Mouse (Mus musculus) heart, postnatal 0 days (tissue): Measurements from ENCODE around the gene Dgat2.

Source experiments
- CTCF ChIP-seq: IDR thresholded peaks from 2 replicates; pipeline ENCODE4 v1.5.1; 2016; ENCODE audit warnings: antibody characterized with exemption, control low read depth, low read depth
- EP300 ChIP-seq: IDR thresholded peaks from 2 replicates; pipeline ENCODE4 v1.6.1; 2016; ENCODE audit warnings: antibody characterized with exemption, low read depth

DNA sequence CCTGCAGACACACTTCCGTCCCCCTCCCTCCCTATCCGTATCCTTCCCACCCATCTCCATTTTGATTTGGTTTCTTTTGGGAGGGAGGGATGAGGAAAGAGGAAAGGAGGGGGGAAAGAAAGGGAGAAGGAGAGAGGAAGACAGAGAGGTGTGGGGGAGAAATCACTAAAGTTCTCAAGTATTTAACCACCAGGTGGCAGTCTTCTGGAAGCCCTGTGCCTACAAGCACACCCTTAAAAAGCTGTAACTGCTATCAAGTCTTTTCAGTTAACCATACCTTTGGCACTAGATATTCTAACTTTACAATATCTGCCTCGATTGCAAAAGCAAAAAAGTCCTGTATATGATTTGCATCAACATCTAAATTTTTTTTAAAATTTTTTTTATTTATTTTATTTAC is 75.0 kb downstream of the Dgat2 start:
- TF ChIP-seq CTCF: peak; percentile 65
- no peak for TF ChIP-seq EP300
